Mouse (Mus musculus) liver, adult (tissue): ENCODE results near the gene Etv1.

Experiments
- GATA4 ChIP-seq: IDR thresholded peaks from 2 replicates; pipeline ENCODE4 v1.6.1; 2014; ENCODE audit warnings: mild to moderate bottlenecking, low read length; ENCODE audit not compliant: insufficient replicate concordance

The Etv1 gene

GRCm38 (mm10) chr12:38779186-38779777 is at the start of gene Etv1:
Etv1 (plus strand) TSS chr12:38779380.
- no peak for TF ChIP-seq GATA4

DNA sequence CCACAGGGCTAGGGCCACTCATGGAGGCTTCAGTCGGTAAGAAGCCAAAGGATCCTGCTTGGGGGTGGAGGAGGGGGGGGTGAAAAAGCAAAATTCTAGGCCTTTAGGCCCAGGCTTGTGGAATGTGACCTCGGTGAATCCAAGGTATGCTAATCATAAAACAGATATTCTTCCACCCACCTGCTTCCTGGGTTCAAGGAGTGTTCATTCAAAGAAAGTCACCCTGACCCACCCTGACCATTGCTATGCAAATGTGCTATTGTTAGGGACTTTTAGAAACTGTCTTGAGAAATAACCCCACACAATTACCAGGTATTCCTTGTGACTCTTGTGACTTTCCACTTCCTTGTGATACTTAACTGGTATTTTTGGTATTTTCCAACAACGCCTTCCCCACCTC is 49.5 kb upstream of the Etv1 start:
- no peak for TF ChIP-seq GATA4

DNA sequence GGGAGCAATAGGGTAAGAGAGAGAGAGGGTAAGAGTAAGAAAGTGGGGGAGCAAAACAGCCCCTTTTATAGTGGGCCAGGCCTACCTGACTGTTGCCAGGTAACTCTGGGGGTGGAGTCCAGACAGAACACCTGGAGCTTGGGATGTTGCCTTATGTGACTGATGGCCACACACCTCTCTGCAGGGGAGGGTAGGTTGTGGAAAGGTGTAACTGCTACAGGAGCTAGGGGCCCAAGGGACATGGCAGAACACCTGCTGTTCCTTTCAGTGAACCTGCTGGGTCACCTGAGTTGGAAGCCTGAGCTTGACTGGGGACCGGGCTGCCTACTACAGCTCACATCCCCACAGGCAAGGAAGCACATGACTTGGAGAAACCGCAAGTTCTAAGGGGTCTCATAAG is 48.4 kb upstream of the Etv1 start:
- TF ChIP-seq GATA4, result no peak

GRCm38 (mm10) chr12:38759322-38759721 is 19.9 kb upstream of the Etv1 start:
- no peak for TF ChIP-seq GATA4

- no peak for TF ChIP-seq GATA4
Observed at GRCm38 (mm10) chr12:38777316-38777715, 1.9 kb upstream of the Etv1 start.

GRCm38 (mm10) chr12:38777957-38778298 is 1.3 kb upstream of the Etv1 start:
- TF ChIP-seq GATA4, result no peak

GRCm38 (mm10) chr12:38778299-38779075 is 693 bp upstream of the Etv1 start:
- 0 out of 2 replicates have a peak, but pooled peaks have one; percentile 5 for TF ChIP-seq GATA4

GRCm38 (mm10) chr12:38780006-38780954 is 1.1 kb downstream of the Etv1 start:
- no peak; the same call in 1 of the 2 replicates for TF ChIP-seq GATA4

DNA sequence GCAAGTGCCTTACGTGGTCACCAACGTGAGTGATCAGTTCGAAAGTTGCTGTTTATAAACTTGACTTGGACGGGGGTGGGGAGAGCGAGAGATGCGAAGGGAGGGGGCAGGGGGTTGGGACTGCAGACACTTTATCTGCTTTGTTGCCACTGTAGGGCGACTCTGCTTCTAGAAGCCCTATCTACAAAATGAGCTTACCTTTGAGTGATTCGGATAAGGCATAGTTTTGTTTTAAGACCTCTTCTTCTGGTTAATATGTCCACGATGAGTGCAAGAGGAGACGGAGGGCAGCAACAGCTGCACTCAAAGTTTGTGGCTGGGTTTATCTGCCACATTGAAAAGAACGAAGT is 1.8 kb downstream of the Etv1 start:
- TF ChIP-seq GATA4, result no peak

GRCm38 (mm10) chr12:38781686-38782085 is 2.5 kb downstream of the Etv1 start:
- TF ChIP-seq GATA4, result no peak

DNA sequence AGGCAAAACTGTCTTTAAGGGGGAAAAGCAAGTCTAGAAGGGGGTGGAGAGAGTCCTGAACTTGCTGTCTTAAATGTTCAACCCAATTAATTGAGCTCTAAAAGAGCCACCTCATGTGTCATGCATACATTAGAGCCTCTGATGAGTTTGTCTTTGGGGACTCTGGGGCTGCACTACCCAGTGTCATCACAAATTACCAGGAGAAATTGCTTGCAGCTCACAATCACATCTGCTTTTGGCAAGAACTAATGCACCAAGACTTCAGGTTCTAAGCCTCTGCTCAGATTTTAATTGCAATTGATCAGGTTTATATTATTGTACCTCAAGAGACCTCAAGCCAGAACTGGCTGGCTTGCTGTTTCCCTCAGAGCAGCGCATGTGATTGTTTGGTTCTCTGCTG is 4.1 kb downstream of the Etv1 start:
- TF ChIP-seq GATA4, result no peak

GRCm38 (mm10) chr12:38784221-38784620 is 5.0 kb downstream of the Etv1 start:
- TF ChIP-seq GATA4, result no peak

DNA sequence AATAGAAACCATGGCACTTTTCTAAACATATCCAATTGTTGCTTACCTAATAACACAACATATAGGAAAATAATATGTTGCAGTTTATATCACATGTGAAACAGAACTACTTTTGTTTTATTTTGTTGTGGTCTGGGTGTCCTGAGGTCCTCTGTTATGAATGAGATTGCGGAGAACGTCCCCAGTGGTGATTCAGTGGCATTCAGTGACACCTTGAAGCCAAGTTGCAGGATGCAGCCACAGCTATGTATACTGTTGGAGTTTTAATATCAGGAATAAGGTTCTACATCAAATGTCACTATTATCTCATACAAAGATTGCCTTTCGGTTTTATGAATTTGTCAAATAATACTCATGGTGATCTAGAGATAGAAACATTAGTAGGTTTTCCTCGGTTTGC is 7.4 kb downstream of the Etv1 start:
- no peak for TF ChIP-seq GATA4

DNA sequence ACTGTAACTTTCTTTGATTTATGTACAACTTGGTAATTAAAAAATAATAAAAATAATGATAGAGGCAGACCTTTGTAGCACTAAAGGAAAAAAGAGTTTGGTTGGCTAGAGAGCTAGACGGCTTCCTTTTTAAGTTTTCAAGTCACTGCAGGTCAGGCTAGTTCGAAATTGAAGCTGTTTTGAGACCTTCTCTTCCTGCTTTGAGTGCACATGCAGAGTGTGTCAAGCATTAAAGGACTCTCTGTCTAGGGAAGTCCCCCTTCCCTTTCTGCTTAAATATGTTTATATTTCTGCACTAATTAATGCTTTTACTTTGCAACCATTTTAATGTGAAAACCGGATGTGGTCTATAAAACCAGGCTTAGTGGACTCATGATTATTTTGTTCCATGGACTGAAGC is 8.5 kb downstream of the Etv1 start:
- TF ChIP-seq GATA4, result no peak

GRCm38 (mm10) chr12:38788621-38789020 is 9.4 kb downstream of the Etv1 start:
- no peak for TF ChIP-seq GATA4
